Mouse (Mus musculus) kidney, postnatal 25 days (tissue): ENCODE measurements around the gene Sec14l5.

ENCODE experiments used
- DNase-seq, 2 experiments: peaks; one replicate each; pipeline ENCODE4 v3.0.0; 2021; ENCODE audit warnings: mixed read lengths in 2 of 2

Gene Sec14l5

GRCm38 (mm10) chr16:5155014-5155413 lies 8.1 kb downstream of the Sec14l5 start:
- DNase-seq, result no peak

GRCm38 (mm10) chr16:5156495-5156894 lies 9.6 kb downstream of the Sec14l5 start:
- DNase-seq, result no peak

- DNase-seq, result no peak
These were observed 10.2 kb downstream of the Sec14l5 start for GRCm38 (mm10) chr16:5157113-5157512.

- DNase-seq, result no peak
These were observed 12.3 kb downstream of the Sec14l5 start for GRCm38 (mm10) chr16:5159248-5159647.

- no peak for DNase-seq
These were observed 17.4 kb downstream of the Sec14l5 start for GRCm38 (mm10) chr16:5164327-5164726.

- DNase-seq, result no peak
These were observed 21.1 kb downstream of the Sec14l5 start for GRCm38 (mm10) chr16:5168038-5168437.

- DNase-seq, result no peak
These were observed 21.9 kb downstream of the Sec14l5 start for GRCm38 (mm10) chr16:5168829-5169228.

- no peak for DNase-seq
These were observed 25.7 kb downstream of the Sec14l5 start for GRCm38 (mm10) chr16:5172636-5173035.

- DNase-seq, result no peak
These were observed 36.5 kb downstream of the Sec14l5 start for GRCm38 (mm10) chr16:5183310-5183975.

GRCm38 (mm10) chr16:5184101-5184500 lies 37.2 kb downstream of the Sec14l5 start:
- no peak for DNase-seq

- no peak for DNase-seq
These were observed 38.0 kb downstream of the Sec14l5 start for GRCm38 (mm10) chr16:5184956-5185355.

- DNase-seq, result no peak
These were observed 38.8 kb downstream of the Sec14l5 start for GRCm38 (mm10) chr16:5185691-5186090.

GRCm38 (mm10) chr16:5186234-5186633 lies 39.3 kb downstream of the Sec14l5 start:
- no peak for DNase-seq

GRCm38 (mm10) chr16:5195080-5195479 lies 48.2 kb downstream of the Sec14l5 start:
- peak; percentile 64 to 82 for DNase-seq

GRCm38 (mm10) chr16:5202681-5203080 lies 55.8 kb downstream of the Sec14l5 start:
- peak; percentile 53 to 76 for DNase-seq

- DNase-seq, result peak; percentile 20 to 55
These were observed 56.3 kb downstream of the Sec14l5 start for GRCm38 (mm10) chr16:5203200-5203599.

- DNase-seq, result peak; percentile 88 to 91
These were observed 56.9 kb downstream of the Sec14l5 start, which contains the start of gene Nagpa for GRCm38 (mm10) chr16:5203668-5204433. Gene Nagpa (minus strand): TSS chr16:5204012.

- no peak for DNase-seq
These were observed 58.6 kb downstream of the Sec14l5 start for GRCm38 (mm10) chr16:5205431-5205970.

GRCm38 (mm10) chr16:5206051-5206450 lies 59.1 kb downstream of the Sec14l5 start:
- DNase-seq, result no peak

- no peak for DNase-seq
These were observed 63.5 kb downstream of the Sec14l5 start for GRCm38 (mm10) chr16:5210365-5210764.

GRCm38 (mm10) chr16:5212150-5212549 lies 65.2 kb downstream of the Sec14l5 start:
- no peak for DNase-seq

- no peak for DNase-seq
These were observed 67.2 kb downstream of the Sec14l5 start for GRCm38 (mm10) chr16:5214126-5214525.

GRCm38 (mm10) chr16:5216686-5217085 lies 69.8 kb downstream of the Sec14l5 start:
- DNase-seq, result no peak
